Mouse (Mus musculus) kidney, embryonic 14.5 days (tissue): Measurements from ENCODE around the gene Fancc. TPM values are rescaled to one million over a fixed set of nuclear protein-coding genes. Genes with fewer than 3 reads are reported as not detected.
A peak's percentile ranks its signal among the peaks of the same experiment; 100 is the strongest.

Experiments used
- ATAC-seq: fragments of 200-750 bp; cut with Nextera tagmentation; 2 replicates; pipeline ENCODE4 v1.8.0; 2017; ENCODE audit warnings: moderate number of reproducible peaks, mild to moderate bottlenecking, moderate TSS enrichment, moderate library complexity; ENCODE audit not compliant: low FRiP score, low TSS enrichment
- H3K27ac ChIP-seq: fragments of 300-500 bp; sonication (generic); 2 replicates; pipeline ENCODE4 v1.5.1; 2014; ENCODE audit warnings: low read depth, mild to moderate bottlenecking, low read length, moderate library complexity, mixed read lengths
- H3K27me3 ChIP-seq: fragments of 300-500 bp; sonication (generic); 2 replicates; pipeline ENCODE4 v1.6.1; 2014; ENCODE audit warnings: mild to moderate bottlenecking, low read length; ENCODE audit not compliant: control insufficient read depth, insufficient read depth
- H3K36me3 ChIP-seq: fragments of 300-500 bp; sonication (generic); 2 replicates; pipeline ENCODE4 v1.6.1; 2014; ENCODE audit warnings: low read length, mixed read lengths; ENCODE audit not compliant: control insufficient read depth, insufficient read depth
- H3K4me1 ChIP-seq: fragments of 300-500 bp; sonication (generic); 2 replicates; pipeline ENCODE4 v1.6.1; 2014; ENCODE audit warnings: low read length, mixed read lengths; ENCODE audit not compliant: control insufficient read depth, insufficient read depth
- H3K4me2 ChIP-seq: fragments of 300-500 bp; sonication (generic); replicated peaks from 2 replicates; pipeline ENCODE4 v1.6.1; 2014; ENCODE audit warnings: low read depth, mild to moderate bottlenecking, low read length
- H3K4me3 ChIP-seq: fragments of 300-500 bp; sonication (generic); 2 replicates; pipeline ENCODE4 v1.5.1; 2014; ENCODE audit warnings: mild to moderate bottlenecking, low read length
- H3K9ac ChIP-seq: fragments of 300-500 bp; sonication (generic); 2 replicates; pipeline ENCODE4 v1.6.1; 2014; ENCODE audit warnings: low read depth, mild to moderate bottlenecking, low read length, moderate library complexity
- H3K9me3 ChIP-seq: fragments of 300-500 bp; sonication (generic); 2 replicates; pipeline ENCODE4 v1.6.1; 2016; ENCODE audit warnings: low read length; ENCODE audit not compliant: control insufficient read depth
- WGBS: fragments of 180-500 bp; shearing (Covaris S2); extraction: QIAGEN DNeasy Blood & Tissue Kit; methylation state at CpG from one replicate; pipeline ENCODE4 v1.1.7; 2014; 5-methylcytosine and 5-hydroxymethylcytosine counted together
- polyA plus RNA-seq: library from polyadenylated mRNA; unstranded; fragments of >200 nt; fragmentation: Nextera tagmentation; extraction: Ambion mirVana; gene quantifications from 2 replicates; pipeline ENCODE4 v1.2.1, GENCODE M21; 2014

Fancc gene
- polyA plus RNA-seq, 1 experiment from 2014 or later = 24.5 TPM

DNA sequence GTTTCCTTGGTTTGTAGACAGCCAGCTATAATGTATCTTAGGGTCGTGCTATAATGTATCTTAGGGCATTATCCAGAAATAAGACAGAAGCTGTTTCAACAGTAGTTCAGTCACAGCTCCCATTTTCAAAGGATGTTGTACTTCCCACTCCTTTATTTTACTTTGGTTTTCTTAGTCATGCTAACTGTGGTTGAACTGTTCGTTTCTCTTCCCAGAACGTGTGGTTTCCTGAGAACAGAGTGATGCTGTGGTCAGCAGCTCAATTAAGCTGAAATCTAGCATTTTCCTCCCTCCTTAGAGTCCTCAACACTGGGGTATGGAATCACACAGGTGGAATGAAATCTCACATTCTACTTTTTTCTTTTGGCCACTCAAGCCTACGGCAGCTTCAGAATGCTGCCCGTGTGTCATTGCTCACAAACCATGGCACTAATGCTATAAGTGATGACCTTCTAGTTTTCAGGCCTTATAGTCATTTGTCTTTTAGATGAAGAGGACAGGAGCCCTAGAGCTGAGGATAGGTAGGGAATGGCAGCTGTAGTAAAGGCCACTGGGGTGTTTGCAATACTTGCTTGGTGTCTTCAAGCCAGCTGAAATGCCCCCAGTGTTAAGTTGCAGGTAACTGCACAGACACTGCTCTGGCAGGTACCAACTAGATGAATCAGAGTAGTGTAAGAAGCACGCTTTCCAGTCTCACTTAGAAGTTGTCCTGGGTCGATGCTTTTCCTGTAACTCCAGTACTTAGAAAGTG, 243.0 kb downstream of the Fancc start:
- peaks cover 16% of the 10 kb centered on the region for H3K36me3 ChIP-seq
- 83% methylated on average over 7 of the region's 7 CpGs for WGBS

DNA sequence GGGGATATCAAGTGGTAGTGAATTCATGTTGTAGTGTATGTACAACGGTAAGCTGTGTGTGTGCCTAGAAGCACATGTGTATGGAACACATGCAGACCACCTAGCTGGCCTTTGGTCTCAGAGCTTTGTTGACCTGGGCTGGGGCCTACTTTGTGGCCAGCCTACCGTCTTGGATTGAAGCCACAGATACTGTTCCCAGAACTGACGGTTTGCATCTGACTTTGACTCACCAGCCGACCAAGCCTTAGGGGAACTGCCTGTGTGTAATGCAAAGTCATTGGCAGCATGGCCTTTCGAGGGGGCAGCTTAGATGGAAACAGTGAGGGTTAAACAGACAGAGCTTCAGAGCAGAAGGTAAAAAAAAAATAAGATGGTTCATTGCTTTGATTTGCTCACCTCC, 243.9 kb downstream of the Fancc start:
- no peak overlapping the region for H3K9ac ChIP-seq
- H3K4me3 ChIP-seq = no peak overlapping the region
- H3K27ac ChIP-seq = peak overlapping the region; percentile 18; the same call in 1 of the 2 replicates
- peaks cover 72% of the 10 kb centered on the region for H3K4me1 ChIP-seq
- H3K36me3 ChIP-seq = peaks cover 17% of the 10 kb centered on the region
- H3K9me3 ChIP-seq = no peaks in the 10 kb centered on the region
- no peak for ATAC-seq
- 54% methylated on average over 5 of the region's 5 CpGs for WGBS
- no peak overlapping the region for H3K4me2 ChIP-seq
- no peaks in the 10 kb centered on the region for H3K27me3 ChIP-seq

More for the DNA sequence above, 243.0 kb downstream of the Fancc start:
- Histone ChIP-seq H3K9me3 (no peaks in the 10 kb centered on the region), H3K4me2 (no peak overlapping the region), H3K4me1 (peaks cover 80% of the 10 kb centered on the region), H3K4me3 (no peak overlapping the region), H3K9ac (no peak overlapping the region), H3K27ac (no peak overlapping the region; the same call in 1 of the 2 replicates), H3K27me3 (no peaks in the 10 kb centered on the region)
- ATAC-seq = no peak

DNA sequence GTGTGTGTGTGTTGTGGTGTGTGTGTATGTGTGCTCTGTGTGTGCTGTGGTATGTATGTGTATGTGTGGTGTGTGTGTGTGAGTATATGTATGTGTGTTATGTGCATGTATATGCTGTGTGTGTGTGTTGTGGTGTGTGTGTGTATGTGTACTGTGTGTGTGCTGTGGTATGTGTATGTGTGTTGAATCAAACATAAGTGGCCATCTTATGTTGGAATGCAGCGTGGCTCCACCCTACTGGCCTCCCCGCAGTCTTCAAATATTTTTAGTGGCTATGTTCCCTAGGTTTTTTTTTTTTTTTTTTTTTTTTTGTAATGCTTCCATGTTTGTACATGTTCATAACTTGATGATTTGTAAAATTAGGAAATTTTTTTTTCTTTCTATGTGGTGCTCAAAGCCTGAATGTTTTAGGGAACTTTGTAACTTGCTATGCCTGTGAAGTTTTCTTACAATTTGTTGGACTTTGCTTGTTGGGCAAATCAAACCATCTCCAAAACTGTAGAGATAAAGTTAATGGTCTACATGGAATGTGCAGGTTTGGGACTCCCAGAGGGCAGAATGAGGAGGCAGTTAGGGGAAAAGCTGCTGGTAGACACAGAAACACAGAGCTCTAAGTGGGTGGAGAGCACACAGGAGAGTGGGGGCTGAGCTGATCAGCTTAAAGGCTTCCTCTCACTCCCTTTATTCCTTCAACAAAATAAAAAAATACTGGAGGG, 244.6 kb downstream of the Fancc start:
- no peak overlapping the region for H3K27ac ChIP-seq
- no peak overlapping the region for H3K4me2 ChIP-seq

DNA sequence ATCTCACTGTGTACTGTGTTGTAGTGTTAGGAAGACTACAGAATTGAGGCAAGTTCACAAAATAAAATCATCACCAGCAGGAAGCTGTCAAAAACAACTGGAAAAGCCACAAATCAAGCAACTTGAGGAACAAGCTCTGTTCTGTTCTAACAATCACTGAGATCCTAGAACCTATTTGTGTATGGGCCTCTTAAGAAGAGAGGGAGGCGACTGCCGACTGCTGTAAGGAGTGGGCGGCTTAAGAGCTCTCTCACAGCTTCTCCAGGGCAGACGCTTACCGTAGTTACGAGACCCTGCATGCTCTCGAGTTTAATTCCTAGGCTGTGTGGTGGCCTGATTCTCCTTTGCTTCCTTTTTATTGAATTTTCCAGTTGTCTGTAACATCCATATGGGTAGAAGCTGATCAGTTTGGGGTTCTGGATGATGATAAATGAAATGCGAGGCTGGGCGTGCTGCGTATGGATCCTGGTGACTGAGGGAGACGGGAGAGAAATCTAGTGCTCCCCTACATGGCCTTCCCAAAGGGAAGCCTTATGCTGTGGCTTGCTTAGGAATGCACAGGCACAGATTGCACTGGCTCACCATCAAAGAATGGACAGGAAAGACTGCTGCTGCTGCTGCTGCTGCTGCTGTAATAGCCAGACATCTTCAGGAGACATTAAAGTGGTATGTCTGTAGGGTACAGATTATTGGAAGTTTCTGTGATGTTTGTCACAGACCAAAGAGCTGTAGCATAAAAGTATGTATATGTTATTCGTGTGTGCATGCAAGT, 245.8 kb downstream of the Fancc start:
- Histone ChIP-seq H3K36me3 (peaks cover 13% of the 10 kb centered on the region), H3K27me3 (no peaks in the 10 kb centered on the region), H3K27ac (peak overlapping the region; percentile 51; the same call in 1 of the 2 replicates), H3K4me2 (peak overlapping the region; percentile 17; the same call in 1 of the 2 replicates), H3K9ac (no peak overlapping the region; the same call in 1 of the 2 replicates), H3K4me1 (peaks cover 78% of the 10 kb centered on the region), H3K9me3 (no peaks in the 10 kb centered on the region), H3K4me3 (no peak overlapping the region)
- WGBS = 53% methylated on average over 12 of the region's 12 CpGs
- ATAC-seq = no peak

More for the DNA sequence above, 244.6 kb downstream of the Fancc start:
- H3K9ac ChIP-seq = no peak overlapping the region
- H3K36me3 ChIP-seq = peaks cover 13% of the 10 kb centered on the region
- no peaks in the 10 kb centered on the region for H3K27me3 ChIP-seq
- ATAC-seq = no peak
- no peaks in the 10 kb centered on the region for H3K9me3 ChIP-seq
- H3K4me1 ChIP-seq = peaks cover 68% of the 10 kb centered on the region
- H3K4me3 ChIP-seq = no peak overlapping the region
- 81% methylated on average over 2 of the region's 2 CpGs for WGBS

DNA sequence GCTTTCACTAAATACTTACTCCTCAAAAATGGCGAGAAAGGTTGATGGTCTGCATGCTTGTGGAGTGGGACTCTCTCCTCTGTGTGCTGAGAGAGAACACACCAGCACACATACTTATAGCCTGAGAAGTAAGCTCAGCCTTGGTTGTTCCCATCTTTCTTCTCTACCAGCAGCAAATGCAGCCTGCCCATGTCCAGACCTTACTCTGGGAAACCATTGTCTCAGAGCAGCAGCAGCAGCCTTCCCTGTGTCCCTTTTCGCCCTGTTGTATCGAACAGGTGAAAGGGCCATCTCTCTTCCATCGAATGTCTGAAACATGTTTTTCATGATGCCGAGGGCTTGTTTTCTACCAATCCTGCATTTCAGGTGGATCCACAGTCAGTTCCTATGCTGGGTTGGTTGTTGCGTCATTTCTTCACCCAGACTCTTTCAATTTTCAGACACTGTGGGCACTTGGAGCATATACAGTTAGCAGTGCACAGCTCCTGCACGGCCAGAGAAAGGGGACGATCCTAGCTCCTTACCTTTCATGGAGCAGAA, 246.6 kb downstream of the Fancc start:
- Histone ChIP-seq H3K4me2 (no peak overlapping the region), H3K36me3 (peaks cover 17% of the 10 kb centered on the region), H3K4me1 (peaks cover 73% of the 10 kb centered on the region), H3K4me3 (no peak overlapping the region), H3K27ac (no peak overlapping the region), H3K9ac (no peak overlapping the region), H3K9me3 (no peaks in the 10 kb centered on the region), H3K27me3 (no peaks in the 10 kb centered on the region)
- WGBS = 86% methylated on average over 8 of the region's 8 CpGs
- ATAC-seq = no peak

DNA sequence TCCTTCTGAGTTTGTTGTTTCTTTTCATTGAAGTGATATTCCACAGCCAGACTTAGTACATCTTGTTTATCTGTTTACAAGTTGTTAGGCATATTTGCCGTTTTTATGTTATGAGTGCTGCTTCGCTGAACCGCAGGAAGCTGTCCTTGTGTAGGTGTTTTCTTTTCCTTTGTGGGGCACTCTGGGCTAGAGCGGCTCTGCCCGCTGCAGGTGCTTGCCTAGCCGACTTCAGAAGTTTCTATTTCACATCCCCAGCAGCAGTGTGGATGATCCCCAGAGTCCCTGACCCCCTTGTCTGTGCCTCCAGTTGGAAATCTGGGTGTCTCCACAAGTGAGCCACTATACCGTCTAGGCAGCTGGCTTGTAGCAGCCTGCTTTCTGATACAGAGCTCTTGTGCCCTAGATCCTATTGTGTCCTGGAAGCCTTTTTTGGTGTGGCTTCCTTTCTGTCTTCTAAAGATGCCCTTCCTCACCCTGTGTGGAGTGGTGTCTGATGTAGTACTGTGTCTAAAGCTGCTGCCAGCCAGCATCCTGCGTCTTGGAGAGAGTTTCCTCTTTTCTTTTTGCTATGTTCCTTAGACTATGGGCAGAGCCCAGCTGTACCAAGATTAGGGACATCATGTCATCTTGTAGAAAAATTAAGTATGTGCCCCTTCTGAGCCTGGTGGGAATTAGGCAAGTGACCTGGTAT, 247.2 kb downstream of the Fancc start:
- H3K9ac ChIP-seq = no peak overlapping the region
- no peak overlapping the region for H3K4me2 ChIP-seq
- peaks cover 19% of the 10 kb centered on the region; the same call in 1 of the 2 replicates for H3K36me3 ChIP-seq
- ATAC-seq = no peak
- no peaks in the 10 kb centered on the region for H3K27me3 ChIP-seq
- H3K4me3 ChIP-seq = no peak overlapping the region
- no peak overlapping the region for H3K27ac ChIP-seq
- no peaks in the 10 kb centered on the region for H3K9me3 ChIP-seq
- peaks cover 72% of the 10 kb centered on the region for H3K4me1 ChIP-seq
- WGBS = 50% methylated on average over 8 of the region's 8 CpGs

DNA sequence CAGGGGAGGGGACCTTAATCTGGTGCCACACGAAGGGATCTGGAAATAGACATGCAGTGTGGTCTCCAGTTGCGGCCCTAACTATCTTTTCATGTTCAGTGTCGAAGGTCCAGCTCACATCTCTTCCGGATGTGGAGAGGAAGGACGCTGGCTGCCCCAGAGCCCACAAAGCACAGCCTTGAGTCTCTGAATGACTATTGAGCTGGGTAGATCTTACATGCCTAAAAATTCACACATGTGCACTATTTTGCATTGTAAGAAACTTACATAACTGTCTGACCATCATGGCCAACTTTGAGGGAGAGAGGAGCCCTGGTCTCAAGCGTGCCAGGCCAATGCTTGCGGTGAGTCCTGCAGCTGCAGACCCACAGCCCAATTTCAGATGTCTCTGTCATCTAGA, 247.9 kb downstream of the Fancc start:
- Histone ChIP-seq H3K4me2 (no peak overlapping the region), H3K4me1 (peaks cover 72% of the 10 kb centered on the region), H3K4me3 (no peak overlapping the region), H3K9ac (0 out of 2 replicates have a peak overlapping the region, but pooled peaks have one; percentile 7), H3K36me3 (peaks cover 23% of the 10 kb centered on the region; the same call in 1 of the 2 replicates), H3K27ac (no peak overlapping the region), H3K27me3 (no peaks in the 10 kb centered on the region), H3K9me3 (no peaks in the 10 kb centered on the region)
- no peak for ATAC-seq
- 77% methylated on average over 7 of the region's 7 CpGs for WGBS

DNA sequence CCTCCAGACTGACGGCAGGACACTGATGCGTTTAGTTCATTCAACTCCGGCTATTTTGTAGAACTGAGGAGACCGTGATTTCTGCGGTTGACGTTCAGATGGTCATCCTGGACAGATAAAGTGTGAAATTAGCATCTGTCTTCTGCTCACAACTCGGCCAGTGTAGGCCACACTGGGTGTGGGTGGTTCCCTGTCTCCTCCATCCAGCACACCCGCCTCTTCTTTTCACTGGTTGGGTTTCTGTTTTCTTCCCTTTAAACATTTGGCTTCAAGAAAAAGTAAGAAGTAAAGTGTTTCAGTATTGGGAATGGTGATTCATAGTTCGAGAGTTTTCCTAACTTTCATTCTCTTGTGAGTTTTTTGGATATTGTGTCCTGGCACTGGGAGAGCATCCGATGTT, 248.8 kb downstream of the Fancc start:
- no peak overlapping the region for H3K4me2 ChIP-seq

More for the DNA sequence above, 248.8 kb downstream of the Fancc start:
- Histone ChIP-seq H3K27me3 (no peaks in the 10 kb centered on the region), H3K4me1 (peaks cover 71% of the 10 kb centered on the region), H3K9me3 (no peaks in the 10 kb centered on the region), H3K27ac (no peak overlapping the region), H3K9ac (no peak overlapping the region), H3K4me3 (no peak overlapping the region), H3K36me3 (peaks cover 17% of the 10 kb centered on the region; the same call in 1 of the 2 replicates)
- 90% methylated on average over 10 of the region's 10 CpGs for WGBS
- ATAC-seq = no peak
